In genomic region chr14:103471074-103471778, GRCm38 (mm10) we compare ENCODE assay signal across 13 mouse cellular contexts. TPM values are rescaled to one million over a fixed set of nuclear protein-coding genes. Genes with fewer than 3 reads are reported as not detected.
DNase-seq lines count a peak whose midpoint lies in the region; ATAC-seq lines count a peak whose summit lies in the region.
"Had no signal": no experiment of that assay in that cellular context is flagged by ENCODE, and none has a peak within 500 bp of the region (broad histone marks: within the 10 kb centered on the region; RNA-seq: fewer than 3 reads in every experiment).

No protein-coding gene starts in this region.

- no peaks in the 10 kb centered on the region for H3K27me3 ChIP-seq in hindbrain, embryonic 10.5 days (ENCODE audit: insufficient read depth, poor library complexity, severe bottlenecking)
- no peaks in the 10 kb centered on the region for H3K27me3 ChIP-seq in hindbrain, embryonic 16.5 days (replicated peaks; ENCODE audit: control insufficient read depth, insufficient read depth, low read length)
- H3K27me3 ChIP-seq: liver, embryonic 15.5 days; megakaryocyte, embryonic 14.5 days had no signal

- peak overlapping the region; percentile 29; the same call in 1 of the 2 replicates for H3K27ac ChIP-seq in hindbrain, embryonic 10.5 days
- no peak overlapping the region for H3K27ac ChIP-seq in hindbrain, embryonic 16.5 days (ENCODE audit: low read depth, low read length)
- H3K27ac ChIP-seq: limb, embryonic 10.5 days; liver, embryonic 15.5 days had no signal

- no peaks in the 10 kb centered on the region for H3K36me3 ChIP-seq in hindbrain, embryonic 10.5 days
- H3K36me3 ChIP-seq in hindbrain, embryonic 16.5 days (ENCODE audit: control insufficient read depth, insufficient read depth, low read length), result no peaks in the 10 kb centered on the region
- H3K36me3 ChIP-seq: G1E; limb, embryonic 10.5 days; liver, embryonic 15.5 days had no signal

- no peak overlapping the region for H3K4me3 ChIP-seq in hindbrain, embryonic 10.5 days
- no peak overlapping the region for H3K4me3 ChIP-seq in hindbrain, embryonic 16.5 days (ENCODE audit: low read length)
- H3K4me3 ChIP-seq: limb, embryonic 10.5 days; liver, embryonic 15.5 days; megakaryocyte, embryonic 14.5 days had no signal

- ATAC-seq in hindbrain, embryonic 16.5 days, result no peak

- DNase-seq in adrenal gland, postnatal 14 days, result peak; percentile 33
- DNase-seq in adrenal gland, postnatal 4 days (ENCODE audit: low spot score in 2 of 2), result no peak
- no peak for DNase-seq in hindbrain, embryonic 10.5 days (ENCODE audit: low spot score)
- DNase-seq in ovary, adult 18-20 months (ENCODE audit: low spot score), result peak; percentile 44
- DNase-seq in ovary, postnatal 10 days (ENCODE audit: low spot score), result no peak
- DNase-seq in testis, postnatal 14 days (ENCODE audit: low spot score), result peak; percentile 69
- DNase-seq in spleen, adult 18-20 months, result no peak

- 54% methylated on average over 3 of the region's 3 CpGs for WGBS in hindbrain, embryonic 10.5 days
- WGBS in hindbrain, embryonic 16.5 days, result 51% methylated on average over 3 of the region's 3 CpGs

- H3K4me2 ChIP-seq in hindbrain, embryonic 16.5 days (ENCODE audit: low read length), result no peak overlapping the region
- H3K4me2 ChIP-seq: liver, embryonic 15.5 days had no signal

- peaks cover 21% of the 10 kb centered on the region for H3K4me1 ChIP-seq in hindbrain, embryonic 10.5 days (replicated peaks)
- peaks cover 2% of the 10 kb centered on the region; the same call in 1 of the 2 replicates for H3K4me1 ChIP-seq in hindbrain, embryonic 16.5 days (ENCODE audit: control insufficient read depth, insufficient read depth, low read depth, low read length)
- H3K4me1 ChIP-seq: limb, embryonic 10.5 days had no signal

- no peak overlapping the region for H3K9ac ChIP-seq in hindbrain, embryonic 16.5 days (ENCODE audit: low read depth, low read length)
- H3K9ac ChIP-seq: liver, embryonic 15.5 days had no signal

- no peaks in the 10 kb centered on the region for H3K9me3 ChIP-seq in hindbrain, embryonic 10.5 days
- no peaks in the 10 kb centered on the region for H3K9me3 ChIP-seq in hindbrain, embryonic 16.5 days (ENCODE audit: control insufficient read depth, low read length)
- H3K9me3 ChIP-seq: G1E; limb, embryonic 10.5 days; liver, embryonic 15.5 days; megakaryocyte, embryonic 14.5 days had no signal

RNA-seq across cellular contexts. Expression of gene Scel, which starts 41.9 kb away (rescaled TPM):
- 0.15 TPM in 1 of 2 replicates, not detected in the other for total RNA-seq in adrenal gland, postnatal 14 days (2021)
- total RNA-seq in adrenal gland, postnatal 4 days (2021), result under 1 TPM; 0.17 to 0.50 TPM
- polyA plus RNA-seq in hindbrain, embryonic 10.5 days (2016; fragmentation: Nextera tagmentation; extraction: Ambion mirVana), result 0.16 and 0.24 TPM in 2 replicates
- polyA plus RNA-seq in hindbrain, embryonic 16.5 days (2015; fragmentation: Nextera tagmentation; extraction: Ambion mirVana), result 0.14 and 0.29 TPM in 2 replicates
- total RNA-seq: G1E had no signal
- polyA plus RNA-seq: forebrain, embryonic 16.5 days; G1E had no signal

Comparison
In these comparisons a context has a peak if more than half of its experiments do, and no peak if none do; other contexts are left out.
1. DNase-seq: peak in adrenal gland, postnatal 14 days (single experiment), ovary, adult 18-20 months (single experiment) and testis, postnatal 14 days (single experiment); none in adrenal gland, postnatal 4 days (0 of 2), hindbrain, embryonic 10.5 days (single experiment), ovary, postnatal 10 days (single experiment) and spleen, adult 18-20 months (0 of 2).